ENCODE assay signal across 8 mouse cellular contexts in the genomic region with DNA sequence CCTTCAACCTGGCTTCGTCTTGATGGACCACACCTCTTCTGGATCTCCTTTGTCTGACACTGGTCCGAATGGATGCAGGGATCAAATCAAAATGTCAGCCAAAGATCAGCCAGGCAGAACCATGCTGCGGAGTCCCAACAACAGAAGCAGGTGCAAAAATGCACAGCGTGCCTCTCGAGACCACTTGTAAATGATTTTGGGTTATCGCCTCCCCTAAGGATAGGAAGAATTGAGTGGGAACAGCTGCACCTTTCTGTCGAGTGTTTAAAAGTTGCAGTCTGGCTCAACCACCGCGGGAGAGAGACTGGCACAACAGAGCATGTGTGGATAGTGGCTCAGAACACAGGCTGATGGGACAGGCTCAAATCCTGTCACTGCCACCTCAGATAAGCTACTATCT.
DNase-seq lines count a peak whose midpoint lies in the region; ATAC-seq lines count a peak whose summit lies in the region.

No protein-coding gene starts in this region.

- H3K27me3 ChIP-seq in heart, embryonic 16.5 days (ENCODE audit: control insufficient read depth, insufficient read depth, low read length) = no peaks in the 10 kb centered on the region
- no peaks in the 10 kb centered on the region for H3K27me3 ChIP-seq in embryonic facial prominence, embryonic 12.5 days
- no peaks in the 10 kb centered on the region for H3K27me3 ChIP-seq in hindbrain, embryonic 12.5 days
- no peaks in the 10 kb centered on the region for H3K27me3 ChIP-seq in midbrain, embryonic 11.5 days (ENCODE audit: control insufficient read depth, insufficient read depth, low read length)

- DNase-seq in heart, adult 11 months = no peak
- no peak for DNase-seq in midbrain, embryonic 11.5 days (ENCODE audit: low spot score, missing footprints)
- DNase-seq in right cerebral cortex, adult 18-20 months = no peak
- DNase-seq in cerebellum, postnatal 4 days (ENCODE audit: low spot score in 2 of 2) = no peak

- peak overlapping the region; percentile 23; the same call in 1 of the 2 replicates for H3K27ac ChIP-seq in heart, embryonic 16.5 days (ENCODE audit: low read length)
- peak overlapping the region; percentile 30 for H3K27ac ChIP-seq in embryonic facial prominence, embryonic 12.5 days
- H3K27ac ChIP-seq in hindbrain, embryonic 12.5 days = peak overlapping the region; percentile 91
- peak overlapping the region; percentile 64 for H3K27ac ChIP-seq in midbrain, embryonic 11.5 days (ENCODE audit: low read depth, low read length)

- no peak overlapping the region for H3K4me3 ChIP-seq in heart, embryonic 16.5 days (ENCODE audit: low read length)
- no peak overlapping the region for H3K4me3 ChIP-seq in embryonic facial prominence, embryonic 12.5 days
- no peak overlapping the region for H3K4me3 ChIP-seq in hindbrain, embryonic 12.5 days
- H3K4me3 ChIP-seq in midbrain, embryonic 11.5 days (ENCODE audit: low read depth, low read length) = no peak overlapping the region

- WGBS in heart, embryonic 16.5 days = 30% methylated on average over 9 of the region's 9 CpGs
- 46% methylated on average over 9 of the region's 9 CpGs for WGBS in embryonic facial prominence, embryonic 12.5 days
- WGBS in hindbrain, embryonic 12.5 days = 33% methylated on average over 9 of the region's 9 CpGs
- WGBS in midbrain, embryonic 11.5 days = 59% methylated on average over 9 of the region's 9 CpGs

- peaks cover 48% of the 10 kb centered on the region for H3K4me1 ChIP-seq in heart, embryonic 16.5 days (ENCODE audit: control insufficient read depth, insufficient read depth, low read length)
- peaks cover 14% of the 10 kb centered on the region for H3K4me1 ChIP-seq in embryonic facial prominence, embryonic 12.5 days
- H3K4me1 ChIP-seq in hindbrain, embryonic 12.5 days = peaks cover 44% of the 10 kb centered on the region
- peaks cover 24% of the 10 kb centered on the region for H3K4me1 ChIP-seq in midbrain, embryonic 11.5 days (ENCODE audit: control insufficient read depth, insufficient read depth, low read length)

- H3K9ac ChIP-seq in heart, embryonic 16.5 days (ENCODE audit: low read length) = no peak overlapping the region
- H3K9ac ChIP-seq in embryonic facial prominence, embryonic 12.5 days = no peak overlapping the region
- no peak overlapping the region for H3K9ac ChIP-seq in hindbrain, embryonic 12.5 days
- H3K9ac ChIP-seq in midbrain, embryonic 11.5 days (ENCODE audit: low read length) = 0 out of 2 replicates have a peak overlapping the region, but pooled peaks have one; percentile 25

- no peak for ATAC-seq in heart, embryonic 16.5 days (replicated peaks; ENCODE audit: extremely low read depth, insufficient read depth, low FRiP score)
- ATAC-seq in embryonic facial prominence, embryonic 12.5 days (ENCODE audit: insufficient number of reproducible peaks, insufficient read depth, low FRiP score, low TSS enrichment) = no peak
- peak; percentile 60 for ATAC-seq in hindbrain, embryonic 12.5 days (ENCODE audit: low FRiP score)
- ATAC-seq in midbrain, embryonic 11.5 days (ENCODE audit: low FRiP score) = peak; percentile 58
- ATAC-seq in monocyte, adult 5-6 weeks (replicated peaks; ENCODE audit: insufficient number of reproducible peaks, low FRiP score, low TSS enrichment, poor library complexity, severe bottlenecking) = no peak

- H3K4me2 ChIP-seq in heart, embryonic 16.5 days (ENCODE audit: low read depth, low read length) = no peak overlapping the region
- no peak overlapping the region for H3K4me2 ChIP-seq in embryonic facial prominence, embryonic 12.5 days (replicated peaks)
- H3K4me2 ChIP-seq in hindbrain, embryonic 12.5 days (replicated peaks) = peak overlapping the region; percentile 37
- no peak overlapping the region for H3K4me2 ChIP-seq in midbrain, embryonic 11.5 days

- H3K36me3 ChIP-seq in heart, embryonic 16.5 days (ENCODE audit: control insufficient read depth, insufficient read depth) = no peaks in the 10 kb centered on the region
- peaks cover 19% of the 10 kb centered on the region; the same call in 1 of the 2 replicates for H3K36me3 ChIP-seq in embryonic facial prominence, embryonic 12.5 days
- peaks cover 23% of the 10 kb centered on the region for H3K36me3 ChIP-seq in hindbrain, embryonic 12.5 days
- peaks cover 11% of the 10 kb centered on the region; the same call in 1 of the 2 replicates for H3K36me3 ChIP-seq in midbrain, embryonic 11.5 days (ENCODE audit: control insufficient read depth, insufficient read depth, low read length)

- no peaks in the 10 kb centered on the region for H3K9me3 ChIP-seq in heart, embryonic 16.5 days (replicated peaks; ENCODE audit: control insufficient read depth, low read length)
- H3K9me3 ChIP-seq in embryonic facial prominence, embryonic 12.5 days = no peaks in the 10 kb centered on the region
- no peaks in the 10 kb centered on the region for H3K9me3 ChIP-seq in hindbrain, embryonic 12.5 days (replicated peaks)
- no peaks in the 10 kb centered on the region for H3K9me3 ChIP-seq in midbrain, embryonic 11.5 days (ENCODE audit: control insufficient read depth, low read length)

Comparison
In these comparisons a context has a peak if more than half of its experiments do, and no peak if none do; other contexts are left out.
1. ATAC-seq: peak in hindbrain, embryonic 12.5 days (single experiment) and midbrain, embryonic 11.5 days (single experiment); none in heart, embryonic 16.5 days (single experiment), embryonic facial prominence, embryonic 12.5 days (single experiment) and monocyte, adult 5-6 weeks (single experiment).
2. H3K27ac ChIP-seq: peak in every context shown above with its lines; median percentile 91 in hindbrain, embryonic 12.5 days; 64 in midbrain, embryonic 11.5 days; 30 in embryonic facial prominence, embryonic 12.5 days; 23 in heart, embryonic 16.5 days.